Mouse (Mus musculus) small intestine, adult 2 months (tissue): Measurements from ENCODE around the gene Fam168a. TPM values are rescaled to one million over a fixed set of nuclear protein-coding genes. Genes with fewer than 3 reads are reported as not detected.

ENCODE experiments used
- H3K27ac ChIP-seq: fragments of 200-500 bp; 2 replicates; pipeline ENCODE4 v1.5.1; 2012; ENCODE audit warnings: low read depth, low read length, control low read depth, inconsistent platforms; ENCODE audit not compliant: insufficient read depth
- H3K27me3 ChIP-seq: fragments of 200-500 bp; 2 replicates; pipeline ENCODE4 v1.6.1; 2012; ENCODE audit warnings: mild to moderate bottlenecking, moderate library complexity, low read length, inconsistent platforms; ENCODE audit not compliant: control insufficient read depth, insufficient read depth
- H3K36me3 ChIP-seq: fragments of 200-500 bp; 2 replicates; pipeline ENCODE4 v1.6.1; 2012; ENCODE audit warnings: mild to moderate bottlenecking, low read length, control low read depth, inconsistent platforms; ENCODE audit not compliant: control insufficient read depth, insufficient read depth
- H3K4me1 ChIP-seq: fragments of 200-500 bp; 2 replicates; pipeline ENCODE4 v1.6.1; 2012; ENCODE audit warnings: low read length, inconsistent platforms, mixed read lengths; ENCODE audit not compliant: control insufficient read depth, insufficient read depth, insufficient read length
- H3K4me3 ChIP-seq: fragments of 200-500 bp; 2 replicates; pipeline ENCODE4 v1.5.1; 2012; ENCODE audit warnings: low read depth, mild to moderate bottlenecking, control low read depth, inconsistent platforms, low read length, moderate library complexity
- CTCF ChIP-seq: fragments of 200-500 bp; IDR thresholded peaks from 2 replicates; pipeline ENCODE4 v1.5.1; 2012; ENCODE audit warnings: low read depth, mild to moderate bottlenecking, control low read depth, inconsistent platforms, low read length, moderate library complexity, mixed read lengths; ENCODE audit not compliant: insufficient replicate concordance, insufficient read length; ENCODE audit errors: extremely low read depth
- POLR2A ChIP-seq: fragments of 200-500 bp; IDR thresholded peaks from 2 replicates; pipeline ENCODE4 v1.6.1; 2012; ENCODE audit warnings: low read depth, mild to moderate bottlenecking, control low read depth, inconsistent platforms, low read length, moderate library complexity
- WGBS: fragments of 180-500 bp; shearing (Covaris S2); methylation state at CpG from one replicate; pipeline ENCODE4 v1.1.7; 2018; 5-methylcytosine and 5-hydroxymethylcytosine counted together
- polyA plus RNA-seq: library from polyadenylated mRNA; depleted of rRNA; stranded (reverse); fragments of >200 nt; gene quantifications from 2 replicates; pipeline ENCODE4 v1.2.3, GENCODE M21; 2012

The Fam168a gene
- polyA plus RNA-seq, 1 experiment = 43.9 TPM

- no peaks in the 10 kb centered on the region for H3K4me1 ChIP-seq
- H3K27ac ChIP-seq = no peak overlapping the region
- no peak overlapping the region for H3K4me3 ChIP-seq
- 91% methylated on average over 5 of the region's 5 CpGs for WGBS
- no peaks in the 10 kb centered on the region for H3K27me3 ChIP-seq
- TF ChIP-seq POLR2A = no peak
- no peak for TF ChIP-seq CTCF
- H3K36me3 ChIP-seq = no peaks in the 10 kb centered on the region
These were observed 12.3 kb downstream of the Fam168a start for GRCm38 (mm10) chr7:100718741-100719140.

GRCm38 (mm10) chr7:100722268-100722667 is 15.8 kb downstream of the Fam168a start:
- H3K36me3 ChIP-seq = no peaks in the 10 kb centered on the region
- H3K4me1 ChIP-seq = no peaks in the 10 kb centered on the region
- WGBS = 89% methylated on average over 6 of the region's 6 CpGs
- H3K4me3 ChIP-seq = no peak overlapping the region
- TF ChIP-seq POLR2A = no peak
- no peak for TF ChIP-seq CTCF
- H3K27me3 ChIP-seq = no peaks in the 10 kb centered on the region
- no peak overlapping the region for H3K27ac ChIP-seq

GRCm38 (mm10) chr7:100723453-100724294 is 17.2 kb downstream of the Fam168a start:
- Histone ChIP-seq H3K4me1 (no peaks in the 10 kb centered on the region), H3K27me3 (no peaks in the 10 kb centered on the region), H3K4me3 (no peak overlapping the region), H3K36me3 (no peaks in the 10 kb centered on the region), H3K27ac (no peak overlapping the region)
- 56% methylated on average over 12 of the region's 12 CpGs for WGBS
- no peak for TF ChIP-seq CTCF
- TF ChIP-seq POLR2A = no peak

- TF ChIP-seq CTCF (no peak), POLR2A (no peak)
- Histone ChIP-seq H3K36me3 (no peaks in the 10 kb centered on the region), H3K27me3 (no peaks in the 10 kb centered on the region), H3K27ac (no peak overlapping the region), H3K4me3 (no peak overlapping the region), H3K4me1 (0 out of 2 replicates have a peak, but pooled peaks cover 2% of the 10 kb centered on the region)
- 32% methylated on average over 2 of the region's 2 CpGs for WGBS
These were observed 21.2 kb downstream of the Fam168a start for GRCm38 (mm10) chr7:100727538-100728085.

- no peaks in the 10 kb centered on the region for H3K27me3 ChIP-seq
- no peak overlapping the region for H3K27ac ChIP-seq
- 27% methylated on average over 2 of the region's 2 CpGs for WGBS
- peaks cover 7% of the 10 kb centered on the region; the same call in 1 of the 2 replicates for H3K4me1 ChIP-seq
- no peak for TF ChIP-seq CTCF
- TF ChIP-seq POLR2A = no peak
- no peak overlapping the region for H3K4me3 ChIP-seq
- H3K36me3 ChIP-seq = no peaks in the 10 kb centered on the region
These were observed 23.3 kb downstream of the Fam168a start for GRCm38 (mm10) chr7:100729778-100730177.

GRCm38 (mm10) chr7:100732341-100733050 is 26.1 kb downstream of the Fam168a start:
- 25% methylated on average over 6 of the region's 6 CpGs for WGBS
- Histone ChIP-seq H3K36me3 (no peaks in the 10 kb centered on the region), H3K4me3 (no peak overlapping the region), H3K27ac (no peak overlapping the region), H3K27me3 (no peaks in the 10 kb centered on the region), H3K4me1 (peaks cover 7% of the 10 kb centered on the region; the same call in 1 of the 2 replicates)
- TF ChIP-seq CTCF (no peak), POLR2A (no peak)
